ENCODE assay signal across 8 mouse cellular contexts in the genomic region with DNA sequence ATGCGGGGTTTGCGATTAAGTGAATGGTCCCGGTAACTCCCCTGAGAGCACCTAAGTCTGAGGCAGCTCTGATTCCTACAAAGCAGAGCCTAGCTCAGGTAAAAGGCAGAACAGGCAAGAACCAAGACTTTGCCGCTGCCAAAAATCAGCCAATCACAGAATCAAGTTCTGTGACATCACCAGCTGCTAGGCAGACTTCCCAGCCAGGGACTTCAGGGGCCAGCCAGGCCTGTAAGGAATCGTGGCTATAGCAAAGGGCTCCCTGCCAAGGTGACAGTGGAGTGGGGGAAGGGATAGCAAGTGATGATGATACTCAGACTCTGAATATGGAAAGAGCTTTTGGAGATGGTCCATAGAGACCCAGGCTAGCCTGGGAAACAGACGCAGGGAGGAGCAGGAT. TPM values are rescaled to one million over a fixed set of nuclear protein-coding genes. Genes with fewer than 3 reads are reported as not detected.
DNase-seq lines count a peak whose midpoint lies in the region; ATAC-seq and TF ChIP-seq lines count a peak whose summit lies in the region.

No protein-coding gene starts in this region.

- no peak for TF ChIP-seq POLR2A in liver, adult 2 months (IDR thresholded peaks at IDR 0.05; ENCODE audit: extremely low read depth, insufficient read depth, low read length)

- 13% methylated on average over 6 of the region's 6 CpGs for WGBS in forebrain, embryonic 12.5 days
- 12% methylated on average over 6 of the region's 6 CpGs for WGBS in heart, embryonic 16.5 days
- 20% methylated on average over 6 of the region's 6 CpGs for WGBS in liver, adult 2 months

- peak; percentile 94 to 95 for DNase-seq in B cell, adult 2 months
- DNase-seq in c-Kit-positive CD71-negative TER-119-negative erythroid progenitor cells, embryonic 14.5 days (ENCODE audit: low read depth), result peak; percentile 76
- DNase-seq in kidney, postnatal 10 days, result peak; percentile 93
- peak; percentile 64 for DNase-seq in liver, adult 2 months (ENCODE audit: extremely low read depth, low read depth, low spot score)
- DNase-seq in spleen, postnatal 14 days (ENCODE audit: low spot score in 2 of 2), result peak; percentile 66 to 84

- H3K4me3 ChIP-seq in forebrain, embryonic 12.5 days (replicated peaks), result 0 out of 2 replicates have a peak overlapping the region, but pooled peaks have one; percentile 4
- peak overlapping the region; percentile 30; the same call in 1 of the 2 replicates for H3K4me3 ChIP-seq in heart, embryonic 16.5 days (ENCODE audit: low read length)
- H3K4me3 ChIP-seq in liver, adult 2 months (ENCODE audit: insufficient read depth, low read depth, low read length), result no peak overlapping the region

- no peak for TF ChIP-seq CTCF in liver, adult 2 months (IDR thresholded peaks at IDR 0.05; ENCODE audit: low read depth, low read length)

- H3K9ac ChIP-seq in forebrain, embryonic 12.5 days, result no peak overlapping the region
- no peak overlapping the region for H3K9ac ChIP-seq in heart, embryonic 16.5 days (ENCODE audit: low read length)
- H3K9ac ChIP-seq in liver, adult 2 months (ENCODE audit: low read depth, low read length), result peak overlapping the region; percentile 38; the same call in 1 of the 2 replicates

- peaks cover 42% of the 10 kb centered on the region for H3K4me1 ChIP-seq in forebrain, embryonic 12.5 days
- peaks cover 27% of the 10 kb centered on the region for H3K4me1 ChIP-seq in heart, embryonic 16.5 days (ENCODE audit: control insufficient read depth, insufficient read depth, low read length)
- peaks cover 11% of the 10 kb centered on the region for H3K4me1 ChIP-seq in liver, adult 2 months (ENCODE audit: control insufficient read depth, insufficient read depth, low read length)

- no peaks in the 10 kb centered on the region for H3K79me2 ChIP-seq in liver, adult 2 months (ENCODE audit: control insufficient read depth, insufficient read depth, low read length)

- H3K9me3 ChIP-seq in forebrain, embryonic 12.5 days, result no peaks in the 10 kb centered on the region
- H3K9me3 ChIP-seq in heart, embryonic 16.5 days (replicated peaks; ENCODE audit: control insufficient read depth, low read length), result no peaks in the 10 kb centered on the region

- H3K27ac ChIP-seq in forebrain, embryonic 12.5 days, result no peak overlapping the region
- peak overlapping the region; percentile 30 for H3K27ac ChIP-seq in heart, embryonic 16.5 days (ENCODE audit: low read length)
- 0 out of 2 replicates have a peak overlapping the region, but pooled peaks have one; percentile 21 for H3K27ac ChIP-seq in liver, adult 2 months (replicated peaks; ENCODE audit: insufficient read depth, low read depth, low read length)

- H3K4me2 ChIP-seq in forebrain, embryonic 12.5 days, result peak overlapping the region; percentile 35
- H3K4me2 ChIP-seq in heart, embryonic 16.5 days (ENCODE audit: low read depth, low read length), result peak overlapping the region; percentile 60

- ATAC-seq in forebrain, embryonic 12.5 days (ENCODE audit: low FRiP score), result peak; percentile 64
- ATAC-seq in heart, embryonic 16.5 days (replicated peaks; ENCODE audit: extremely low read depth, insufficient read depth, low FRiP score), result 0 out of 2 replicates have a peak, but pooled peaks have one; percentile 29
- ATAC-seq in monocyte, adult 5-6 weeks (replicated peaks; ENCODE audit: insufficient number of reproducible peaks, low FRiP score, low TSS enrichment, poor library complexity, severe bottlenecking), result peak; percentile 36; the same call in 1 of the 2 replicates

- H3K36me3 ChIP-seq in forebrain, embryonic 12.5 days (replicated peaks), result no peaks in the 10 kb centered on the region
- peaks cover 14% of the 10 kb centered on the region; the same call in 1 of the 2 replicates for H3K36me3 ChIP-seq in heart, embryonic 16.5 days (ENCODE audit: control insufficient read depth, insufficient read depth)
- no peaks in the 10 kb centered on the region for H3K36me3 ChIP-seq in liver, adult 2 months (ENCODE audit: control insufficient read depth, insufficient read depth, low read length)

- H3K27me3 ChIP-seq in forebrain, embryonic 12.5 days, result peaks cover 61% of the 10 kb centered on the region
- no peaks in the 10 kb centered on the region for H3K27me3 ChIP-seq in heart, embryonic 16.5 days (ENCODE audit: control insufficient read depth, insufficient read depth, low read length)
- no peaks in the 10 kb centered on the region for H3K27me3 ChIP-seq in liver, adult 2 months (ENCODE audit: control insufficient read depth, insufficient read depth, low read length)

RNA-seq across cellular contexts. Expression of gene Tpm2, which starts 3.6 kb away (rescaled TPM):
- polyA plus RNA-seq in forebrain, embryonic 12.5 days (2016; fragmentation: Nextera tagmentation; extraction: Ambion mirVana), result 36.5 and 40.2 TPM in 2 replicates
- polyA plus RNA-seq in heart, embryonic 16.5 days (2015; fragmentation: Nextera tagmentation; extraction: Ambion mirVana), result 162 and 177 TPM in 2 replicates
- total RNA-seq in liver, adult 2 months (2014; rRNA removed), result 1.8 and 8.4 TPM in 2 replicates
- 3.8 TPM in 2 replicates for polyA plus RNA-seq in liver, adult 2 months (2012; rRNA removed)
- total RNA-seq in monocyte, adult 5-6 weeks (2017), result 4.7 TPM in 1 of 3 replicates, not detected in the others

RNA-seq across cellular contexts. Expression of gene Car9, which starts 13.2 kb away (rescaled TPM):
- polyA plus RNA-seq in forebrain, embryonic 12.5 days (2016; fragmentation: Nextera tagmentation; extraction: Ambion mirVana), result 0.27 and 0.50 TPM in 2 replicates
- 3.5 and 3.8 TPM in 2 replicates for polyA plus RNA-seq in heart, embryonic 16.5 days (2015; fragmentation: Nextera tagmentation; extraction: Ambion mirVana)
- total RNA-seq in liver, adult 2 months (2014; rRNA removed), result 0.20 and 0.28 TPM in 2 replicates
- polyA plus RNA-seq in liver, adult 2 months (2012; rRNA removed), result 0.14 and 0.20 TPM in 2 replicates
- 0.75 to 1.7 TPM (median 1.0 TPM) in 3 replicates for total RNA-seq in monocyte, adult 5-6 weeks (2017)

RNA-seq across cellular contexts. Expression of gene Arhgef39, which starts 20.5 kb away (rescaled TPM):
- polyA plus RNA-seq in forebrain, embryonic 12.5 days (2016; fragmentation: Nextera tagmentation; extraction: Ambion mirVana), result 45.8 and 50.3 TPM in 2 replicates
- 38.9 and 43.4 TPM in 2 replicates for polyA plus RNA-seq in heart, embryonic 16.5 days (2015; fragmentation: Nextera tagmentation; extraction: Ambion mirVana)
- 0.74 and 0.94 TPM in 2 replicates for total RNA-seq in liver, adult 2 months (2014; rRNA removed)
- 0.81 and 1.4 TPM in 2 replicates for polyA plus RNA-seq in liver, adult 2 months (2012; rRNA removed)
- total RNA-seq in monocyte, adult 5-6 weeks (2017), result 0.97 to 3.4 TPM (median 2.1 TPM) in 3 replicates

RNA-seq across cellular contexts. Expression of gene Ccdc107, which starts 27.3 kb away (rescaled TPM):
- 44.7 and 45.8 TPM in 2 replicates for polyA plus RNA-seq in forebrain, embryonic 12.5 days (2016; fragmentation: Nextera tagmentation; extraction: Ambion mirVana)
- polyA plus RNA-seq in heart, embryonic 16.5 days (2015; fragmentation: Nextera tagmentation; extraction: Ambion mirVana), result 76.9 and 81.5 TPM in 2 replicates
- 190 and 221 TPM in 2 replicates for total RNA-seq in liver, adult 2 months (2014; rRNA removed)
- polyA plus RNA-seq in liver, adult 2 months (2012; rRNA removed), result 260 and 344 TPM in 2 replicates
- total RNA-seq in monocyte, adult 5-6 weeks (2017), result 21.2 to 29.5 TPM (median 29.3 TPM) in 3 replicates

RNA-seq across cellular contexts. Expression of gene Sit1, which starts 36.4 kb away (rescaled TPM):
- not detected in 2 replicates for polyA plus RNA-seq in forebrain, embryonic 12.5 days (2016; fragmentation: Nextera tagmentation; extraction: Ambion mirVana)
- polyA plus RNA-seq in heart, embryonic 16.5 days (2015; fragmentation: Nextera tagmentation; extraction: Ambion mirVana), result 2.0 and 3.9 TPM in 2 replicates
- total RNA-seq in liver, adult 2 months (2014; rRNA removed), result not detected in 2 replicates
- polyA plus RNA-seq in liver, adult 2 months (2012; rRNA removed), result 0.13 and 0.51 TPM in 2 replicates
- 0.49 to 5.0 TPM (median 0.64 TPM) in 3 replicates for total RNA-seq in monocyte, adult 5-6 weeks (2017)

Comparison
In these comparisons a context has a peak if more than half of its experiments do, and no peak if none do; other contexts are left out.
1. RNA of gene Arhgef39, which starts 20.5 kb away (polyA plus RNA-seq): 45.8 to 50.3 TPM in forebrain, embryonic 12.5 days and 38.9 to 43.4 TPM in heart, embryonic 16.5 days; 0.81 to 1.4 TPM in liver, adult 2 months; every median in the first group is over 10 times any median in the second.
2. Peak in every context shown above with its lines, with median percentiles within 50 percentile points of each other: DNase-seq and ATAC-seq.